Mouse (Mus musculus) MEL (cell line): ENCODE results near the gene Tspoap1.

Source experiments
- ELF1 ChIP-seq: IDR thresholded peaks from 2 replicates; pipeline ENCODE4 v1.6.1; 2014; ENCODE audit warnings: low read depth, mild to moderate bottlenecking, inconsistent platforms, low read length, improper control_type of control experiment, moderate library complexity
- ETS1 ChIP-seq: IDR thresholded peaks from 2 replicates; pipeline ENCODE4 v1.6.1; 2012; ENCODE audit warnings: low read depth, mild to moderate bottlenecking, inconsistent platforms, low read length, improper control_type of control experiment, moderate library complexity
- GATA1 ChIP-seq: IDR thresholded peaks from 2 replicates; pipeline ENCODE4 v1.6.1; 2011; ENCODE audit warnings: low read depth, low read length, improper control_type of control experiment
- POLR2AphosphoS2 ChIP-seq: IDR thresholded peaks from 2 replicates; pipeline ENCODE4 v1.6.1; 2011; ENCODE audit warnings: low read length, improper control_type of control experiment

GRCm38 (mm10) chr11:87747312-87747711, 13.0 kb upstream of the Tspoap1 start:
- TF ChIP-seq POLR2AphosphoS2 (no peak), GATA1 (no peak), ETS1 (no peak), ELF1 (no peak)
